Mouse (Mus musculus) limb, embryonic 14.5 days (tissue): ENCODE measurements around the gene Gm20425. TPM values are rescaled to one million over a fixed set of nuclear protein-coding genes. Genes with fewer than 3 reads are reported as not detected.
"Not testable (repeated sequence)": the region's sequence is repeated elsewhere in the genome, so short reads cannot be mapped to it uniquely, and the experiment has no call there.

Source experiments
- ATAC-seq: fragments of 200-750 bp; cut with Nextera tagmentation; 2 replicates; pipeline ENCODE4 v1.8.0; 2017; ENCODE audit warnings: low read depth, moderate number of reproducible peaks, moderate TSS enrichment; ENCODE audit not compliant: low FRiP score
- DNase-seq: peaks from one replicate; pipeline ENCODE4 v3.0.0-alpha.2; 2015; ENCODE audit warnings: low spot score
- H3K27ac ChIP-seq: fragments of 300-500 bp; sonication (generic); replicated peaks from 2 replicates; pipeline ENCODE4 v1.5.1; 2014; ENCODE audit warnings: low read depth, mild to moderate bottlenecking, low read length, moderate library complexity, mixed read lengths
- H3K27me3 ChIP-seq: fragments of 300-500 bp; sonication (generic); 2 replicates; pipeline ENCODE4 v1.6.1; 2014; ENCODE audit warnings: low read length, mixed read lengths; ENCODE audit not compliant: control insufficient read depth, insufficient read depth
- H3K36me3 ChIP-seq: fragments of 300-500 bp; sonication (generic); 2 replicates; pipeline ENCODE4 v1.6.1; 2014; ENCODE audit warnings: mild to moderate bottlenecking, low read length, moderate library complexity, mixed read lengths; ENCODE audit not compliant: control insufficient read depth, insufficient read depth
- H3K4me1 ChIP-seq: fragments of 300-500 bp; sonication (generic); 2 replicates; pipeline ENCODE4 v1.6.1; 2014; ENCODE audit warnings: antibody characterized with exemption, low read length, mixed read lengths; ENCODE audit not compliant: control insufficient read depth, insufficient read depth
- H3K4me2 ChIP-seq: fragments of 300-500 bp; sonication (generic); replicated peaks from 2 replicates; pipeline ENCODE4 v1.6.1; 2014; ENCODE audit warnings: low read depth, mild to moderate bottlenecking, low read length, moderate library complexity; ENCODE audit not compliant: severe bottlenecking
- H3K4me3 ChIP-seq: fragments of 300-500 bp; sonication (generic); replicated peaks from 2 replicates; pipeline ENCODE4 v1.5.1; 2014; ENCODE audit warnings: low read length
- H3K9ac ChIP-seq: fragments of 300-500 bp; sonication (generic); 2 replicates; pipeline ENCODE4 v1.6.1; 2014; ENCODE audit warnings: mild to moderate bottlenecking, low read depth, low read length, moderate library complexity; ENCODE audit not compliant: severe bottlenecking
- H3K9me3 ChIP-seq: fragments of 300-500 bp; sonication (generic); 2 replicates; pipeline ENCODE4 v1.6.1; 2016; ENCODE audit warnings: low read length; ENCODE audit not compliant: control insufficient read depth
- POLR2A ChIP-seq: fragments of 200-500 bp; IDR thresholded peaks from 2 replicates; pipeline ENCODE4 v1.8.0; 2012; ENCODE audit warnings: inconsistent platforms, mild to moderate bottlenecking, moderate library complexity, borderline replicate concordance; ENCODE audit not compliant: insufficient read depth, insufficient read length; ENCODE audit errors: extremely low read depth
- WGBS: fragments of 180-500 bp; shearing (Covaris S2); extraction: QIAGEN DNeasy Blood & Tissue Kit; methylation state at CpG from one replicate; pipeline ENCODE4 v1.1.7; 2014; 5-methylcytosine and 5-hydroxymethylcytosine counted together
- polyA plus RNA-seq, 2 experiments: library from polyadenylated mRNA; depleted of rRNA in 1 of 2; stranded (reverse) in 1 of 2; unstranded in 1 of 2; fragments of >200 nt; fragmentation: Nextera tagmentation in 1 of 2; extraction: Ambion mirVana in 1 of 2; gene quantifications; 2 replicates each; pipeline versions ENCODE4 v1.2.1 to v1.2.3; 2012 to 2014

The Gm20425 gene
- polyA plus RNA-seq, 2 experiments = 0.45 TPM; not detected in 1

- no peak for ATAC-seq
- Histone ChIP-seq H3K4me2 (no peak overlapping the region), H3K27ac (no peak overlapping the region), H3K9me3 (no peaks in the 10 kb centered on the region), H3K36me3 (no peaks in the 10 kb centered on the region), H3K27me3 (no peaks in the 10 kb centered on the region), H3K4me1 (peaks cover 8% of the 10 kb centered on the region), H3K9ac (no peak overlapping the region), H3K4me3 (no peak overlapping the region)
- 90% methylated on average over 7 of the region's 7 CpGs for WGBS
- DNase-seq = no peak
- TF ChIP-seq POLR2A = no peak
Measured at GRCm38 (mm10) chr9:103175692-103176091, 54.4 kb downstream of the Gm20425 start.

GRCm38 (mm10) chr9:103174771-103175519 lies 55.2 kb downstream of the Gm20425 start:
- no peaks in the 10 kb centered on the region for H3K9me3 ChIP-seq
- ATAC-seq (no peak), DNase-seq (no peak)
- H3K9ac ChIP-seq = no peak overlapping the region
- H3K4me3 ChIP-seq = no peak overlapping the region
- TF ChIP-seq POLR2A = no peak
- 59% methylated on average over 6 of the region's 6 CpGs for WGBS
- H3K27ac ChIP-seq = no peak overlapping the region
- H3K4me1 ChIP-seq = peaks cover under 1% of the 10 kb centered on the region; the same call in 1 of the 2 replicates
- no peak overlapping the region for H3K4me2 ChIP-seq
- no peaks in the 10 kb centered on the region for H3K36me3 ChIP-seq
- no peaks in the 10 kb centered on the region for H3K27me3 ChIP-seq

- no peak overlapping the region for H3K4me3 ChIP-seq
- no peak for DNase-seq
- no peak for TF ChIP-seq POLR2A
- no peaks in the 10 kb centered on the region for H3K27me3 ChIP-seq
- H3K9me3 ChIP-seq = no peaks in the 10 kb centered on the region
- H3K4me1 ChIP-seq = no peaks in the 10 kb centered on the region
- no peak overlapping the region for H3K9ac ChIP-seq
- no peaks in the 10 kb centered on the region for H3K36me3 ChIP-seq
- H3K4me2 ChIP-seq = no peak overlapping the region
- no peak overlapping the region for H3K27ac ChIP-seq
- ATAC-seq = no peak
- 45% methylated on average over 7 of the region's 7 CpGs for WGBS
Measured at GRCm38 (mm10) chr9:103168771-103169170, 61.3 kb downstream of the Gm20425 start.

- ATAC-seq = no peak
- no peak for DNase-seq
- WGBS = 88% methylated on average over 6 of the region's 6 CpGs
Measured at GRCm38 (mm10) chr9:103168046-103168445, 62.1 kb downstream of the Gm20425 start.

GRCm38 (mm10) chr9:103163806-103164205 lies 66.3 kb downstream of the Gm20425 start:
- Histone ChIP-seq H3K27me3 (no peaks in the 10 kb centered on the region), H3K9ac (no peak overlapping the region), H3K4me2 (no peak overlapping the region), H3K9me3 (no peaks in the 10 kb centered on the region), H3K27ac (no peak overlapping the region), H3K4me1 (no peaks in the 10 kb centered on the region), H3K4me3 (no peak overlapping the region), H3K36me3 (no peaks in the 10 kb centered on the region)
- DNase-seq = no peak
- 71% methylated on average over 15 of the region's 15 CpGs for WGBS
- no peak for ATAC-seq
- TF ChIP-seq POLR2A = no peak

More at GRCm38 (mm10) chr9:103168046-103168445, 62.1 kb downstream of the Gm20425 start:
- H3K9ac ChIP-seq = no peak overlapping the region
- no peak overlapping the region for H3K4me3 ChIP-seq
- TF ChIP-seq POLR2A = no peak
- H3K27ac ChIP-seq = no peak overlapping the region
- no peaks in the 10 kb centered on the region for H3K9me3 ChIP-seq
- no peaks in the 10 kb centered on the region for H3K36me3 ChIP-seq
- H3K27me3 ChIP-seq = no peaks in the 10 kb centered on the region
- H3K4me1 ChIP-seq = no peaks in the 10 kb centered on the region
- H3K4me2 ChIP-seq = no peak overlapping the region

- not testable (repeated sequence) for ATAC-seq, H3K4me3 ChIP-seq, H3K36me3 ChIP-seq, H3K9ac ChIP-seq, DNase-seq, H3K9me3 ChIP-seq, H3K4me1 ChIP-seq, H3K27me3 ChIP-seq, H3K27ac ChIP-seq, H3K4me2 ChIP-seq
- 83% methylated on average over 7 of the region's 7 CpGs for WGBS
Measured at GRCm38 (mm10) chr9:103155158-103155557, 74.9 kb downstream of the Gm20425 start.
